Mouse (Mus musculus): ENCODE results near the gene Hscb. TPM values are rescaled to one million over a fixed set of nuclear protein-coding genes. Genes with fewer than 3 reads are reported as not detected.

Hscb gene
- total and polyA plus RNA-seq, 3 experiments, result 29.0 to 29.4 TPM; not detected in 1

GRCm38 (mm10) chr5:110802186-110802585 is 37.4 kb downstream of the Hscb start:
- TF ChIP-seq HCFC1 (IDR thresholded peaks at IDR 0.05; ENCODE audit: low read depth, low read length) (no peak), MAZ (IDR thresholded peaks at IDR 0.05; ENCODE audit: low read depth, low read length) (no peak), UBTF (IDR thresholded peaks at IDR 0.05; ENCODE audit: borderline replicate concordance, insufficient read depth, low read depth, low read length) (no peak), GABPA (IDR thresholded peaks at IDR 0.05; ENCODE audit: low read depth, low read length) (no peak), RAD21 (IDR thresholded peaks at IDR 0.05; ENCODE audit: low read depth, low read length) (no peak), KAT2A (conservative IDR thresholded peaks at IDR 0.05; ENCODE audit: low read depth, low read length) (no peak), BHLHE40 (IDR thresholded peaks at IDR 0.05; ENCODE audit: borderline replicate concordance, low read depth, low read length) (no peak), MEF2A (IDR thresholded peaks at IDR 0.05; ENCODE audit: extremely low read depth, insufficient replicate concordance, low read depth, low read length, poor library complexity, severe bottlenecking) (no peak), JUND (IDR thresholded peaks at IDR 0.05; ENCODE audit: low read depth, low read length) (no peak), MAX (IDR thresholded peaks at IDR 0.05; ENCODE audit: low read length) (no peak), TBP (IDR thresholded peaks at IDR 0.05; ENCODE audit: low read depth, low read length) (no peak), EP300 (IDR thresholded peaks at IDR 0.05; ENCODE audit: low read depth in 1 of 2, low read length in 2 of 2) (no peak), POLR2AphosphoS2 (IDR thresholded peaks at IDR 0.05; ENCODE audit: low read length) (no peak), MYC (IDR thresholded peaks at IDR 0.05; ENCODE audit: low read depth, low read length) (no peak), USF1 (IDR thresholded peaks at IDR 0.05; ENCODE audit: low read depth, low read length) (no peak), USF2 (IDR thresholded peaks at IDR 0.05; ENCODE audit: borderline replicate concordance in 1 of 2, insufficient read depth in 1 of 2, low read depth in 1 of 2, low read length in 2 of 2) (no peak)
- no peak for DNase-seq (ENCODE audit: low read depth, low spot score)
- Histone ChIP-seq H3K27ac (ENCODE audit: control insufficient read depth, low read depth, low read length) (no peak overlapping the region), H3K9me3 (replicated peaks; ENCODE audit: insufficient read depth, low read length) (no peaks in the 10 kb centered on the region), H3K4me3 (ENCODE audit: control insufficient read depth in 1 of 2, insufficient read depth in 1 of 2, low read depth in 2 of 2, low read length in 2 of 2) (no peak overlapping the region), H3K4me1 (ENCODE audit: control insufficient read depth in 1 of 2, insufficient read depth in 2 of 2, low read length in 2 of 2) (peaks cover 10 to 25% of the 10 kb centered on the region in 2 experiments), H3K79me2 (ENCODE audit: control insufficient read depth, insufficient read depth, low read length, poor library complexity) (no peaks in the 10 kb centered on the region), H3K27me3 (ENCODE audit: control insufficient read depth in 1 of 2, insufficient read depth in 2 of 2, low read length in 2 of 2) (no peaks in the 10 kb centered on the region), H3K36me3 (ENCODE audit: control insufficient read depth in 1 of 2, insufficient read depth in 2 of 2, low read length in 2 of 2) (peaks cover 0 to 29% of the 10 kb centered on the region in 2 experiments; a peak in 3 of 4 replicates), H3K9ac (ENCODE audit: control insufficient read depth, low read depth, low read length, poor library complexity, severe bottlenecking) (no peak overlapping the region)

GRCm38 (mm10) chr5:110801036-110801624 is 38.4 kb downstream of the Hscb start:
- Histone ChIP-seq H3K9ac (ENCODE audit: control insufficient read depth, low read depth, low read length, poor library complexity, severe bottlenecking) (no peak overlapping the region), H3K4me1 (ENCODE audit: control insufficient read depth in 1 of 2, insufficient read depth in 2 of 2, low read length in 2 of 2) (peaks cover 10 to 25% of the 10 kb centered on the region in 2 experiments), H3K27ac (ENCODE audit: control insufficient read depth, low read depth, low read length) (no peak overlapping the region), H3K4me3 (ENCODE audit: control insufficient read depth in 1 of 2, insufficient read depth in 1 of 2, low read depth in 2 of 2, low read length in 2 of 2) (no peak overlapping the region), H3K27me3 (ENCODE audit: control insufficient read depth in 1 of 2, insufficient read depth in 2 of 2, low read length in 2 of 2) (no peaks in the 10 kb centered on the region), H3K79me2 (ENCODE audit: control insufficient read depth, insufficient read depth, low read length, poor library complexity) (no peaks in the 10 kb centered on the region), H3K9me3 (replicated peaks; ENCODE audit: insufficient read depth, low read length) (no peaks in the 10 kb centered on the region), H3K36me3 (ENCODE audit: control insufficient read depth in 1 of 2, insufficient read depth in 2 of 2, low read length in 2 of 2) (peaks cover 0 to 29% of the 10 kb centered on the region in 2 experiments; a peak in 3 of 4 replicates)
- no peak for DNase-seq (ENCODE audit: low read depth, low spot score)
- no peak for TF ChIP-seq NELFE (IDR thresholded peaks at IDR 0.05; ENCODE audit: low read depth, low read length)
- TF ChIP-seq POLR2AphosphoS5 (IDR thresholded peaks at IDR 0.05; ENCODE audit: borderline replicate concordance, low read depth, low read length), result no peak
- TF ChIP-seq ZMIZ1 (IDR thresholded peaks at IDR 0.05; ENCODE audit: low read depth, low read length), result no peak
- no peak for TF ChIP-seq POLR2AphosphoS2 (IDR thresholded peaks at IDR 0.05; ENCODE audit: low read length)
- no peak for TF ChIP-seq KAT2A (conservative IDR thresholded peaks at IDR 0.05; ENCODE audit: low read depth, low read length)
- no peak for TF ChIP-seq ZC3H11A (IDR thresholded peaks at IDR 0.05; ENCODE audit: low read depth, low read length)
- TF ChIP-seq ELF1 (IDR thresholded peaks at IDR 0.05; ENCODE audit: low read depth, low read length), result no peak
- TF ChIP-seq CTCF (IDR thresholded peaks at IDR 0.05 in 2 of 3, conservative IDR thresholded peaks at IDR 0.05 in 1 of 3; ENCODE audit: control insufficient read depth in 1 of 3, insufficient read depth in 1 of 3, low read depth in 2 of 3, low read length in 3 of 3, poor library complexity in 1 of 3, severe bottlenecking in 1 of 3), result no peak
- no peak for TF ChIP-seq E2F4 (IDR thresholded peaks at IDR 0.05; ENCODE audit: borderline replicate concordance, low read depth, low read length)

Data from MEL (cell line).